Mouse (Mus musculus) cerebellum, adult 8-10 months (tissue): ENCODE data around the gene Gm20388.

Experiments
- DNase-seq: peaks from one replicate; pipeline ENCODE4 v3.0.0; 2022

Gm20388 gene

GRCm38 (mm10) chr8:122585411-122585891 is 2674.8 kb downstream of the Gm20388 start:
- no peak for DNase-seq

GRCm38 (mm10) chr8:122586171-122586570 is 2675.5 kb downstream of the Gm20388 start:
- no peak for DNase-seq

- DNase-seq, result no peak
Measured at GRCm38 (mm10) chr8:122586749-122587148, 2676.1 kb downstream of the Gm20388 start.

DNA sequence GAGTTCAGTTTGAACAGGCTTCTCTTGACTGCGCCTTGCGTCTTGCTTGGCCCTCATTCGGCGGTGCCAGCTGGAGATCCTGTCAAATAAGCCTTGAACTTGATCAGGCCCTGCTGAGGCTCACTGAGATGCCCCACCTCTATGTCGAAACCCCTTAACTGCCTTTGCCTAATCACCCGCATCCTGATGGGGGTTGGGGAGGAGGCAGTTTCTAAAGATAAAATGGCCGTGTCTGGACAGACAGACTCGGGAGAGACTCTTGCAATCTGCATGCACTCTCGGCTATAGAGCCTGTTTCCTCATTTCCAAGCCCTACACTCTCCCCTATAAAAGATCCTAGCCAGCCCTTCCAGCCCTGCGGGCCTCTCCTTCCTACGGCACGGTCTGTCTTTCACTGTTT is 2682.6 kb downstream of the Gm20388 start:
- DNase-seq, result no peak

DNA sequence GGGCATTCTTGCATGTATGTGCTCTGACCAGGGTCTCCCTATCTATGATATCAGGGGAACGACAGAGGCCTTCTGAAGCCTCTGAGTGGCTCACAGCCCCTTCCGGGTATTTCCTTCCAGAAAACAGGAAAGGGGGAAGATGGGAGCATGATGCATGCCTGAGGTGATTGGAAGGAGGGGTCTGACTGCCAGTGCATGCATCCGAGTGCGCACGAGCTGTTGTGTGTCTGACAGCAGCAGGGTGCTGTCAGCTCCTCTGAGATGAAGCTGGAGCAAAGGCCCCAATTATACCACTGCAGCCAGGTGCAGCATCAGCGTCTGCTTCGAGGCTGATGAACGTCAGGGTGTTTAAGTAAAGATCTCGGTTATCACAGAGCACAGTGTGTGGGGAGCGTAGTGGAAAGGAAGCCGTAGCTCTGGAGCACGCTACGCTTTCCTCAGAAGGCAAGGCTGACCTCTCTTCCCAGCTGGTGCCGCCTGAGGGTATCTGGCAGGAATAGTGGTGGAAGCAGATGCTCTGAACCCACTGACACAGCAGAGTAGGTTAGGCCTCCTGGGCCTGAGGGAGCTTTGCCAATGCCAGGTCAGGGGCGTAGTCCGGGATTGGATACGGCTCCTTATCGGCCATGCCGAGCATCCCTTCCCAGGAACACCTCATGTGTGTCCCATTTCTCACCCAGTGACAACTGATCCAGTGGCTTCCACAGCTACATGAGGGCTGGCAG is 2683.3 kb downstream of the Gm20388 start:
- no peak for DNase-seq

GRCm38 (mm10) chr8:122596031-122596430 is 2685.4 kb downstream of the Gm20388 start:
- DNase-seq, result no peak

GRCm38 (mm10) chr8:122600666-122601065 is 2690.0 kb downstream of the Gm20388 start:
- DNase-seq, result no peak

DNA sequence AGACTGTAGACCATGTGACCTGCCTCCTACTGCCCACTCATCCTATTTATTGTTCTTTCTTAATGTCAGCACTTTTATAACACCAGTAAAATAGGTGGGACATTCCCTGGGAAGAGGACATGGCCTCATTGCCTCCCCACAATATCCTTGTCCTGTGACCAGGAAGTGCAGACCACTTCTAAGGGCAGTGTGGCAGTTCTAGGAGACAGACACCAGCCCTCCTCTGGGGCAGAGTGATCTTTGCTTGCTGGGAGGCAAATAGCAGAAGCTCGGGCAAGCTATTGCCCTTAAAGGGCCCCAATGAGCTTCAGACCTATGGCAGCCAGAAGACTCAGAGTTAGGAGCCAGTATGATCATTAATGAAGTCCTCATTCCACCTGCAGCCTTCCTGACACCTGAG is 2694.0 kb downstream of the Gm20388 start:
- DNase-seq, result no peak

- no peak for DNase-seq
Measured at GRCm38 (mm10) chr8:122605367-122605766, 2694.7 kb downstream of the Gm20388 start.

- no peak for DNase-seq
Measured at GRCm38 (mm10) chr8:122606810-122607209, 2696.2 kb downstream of the Gm20388 start.

DNA sequence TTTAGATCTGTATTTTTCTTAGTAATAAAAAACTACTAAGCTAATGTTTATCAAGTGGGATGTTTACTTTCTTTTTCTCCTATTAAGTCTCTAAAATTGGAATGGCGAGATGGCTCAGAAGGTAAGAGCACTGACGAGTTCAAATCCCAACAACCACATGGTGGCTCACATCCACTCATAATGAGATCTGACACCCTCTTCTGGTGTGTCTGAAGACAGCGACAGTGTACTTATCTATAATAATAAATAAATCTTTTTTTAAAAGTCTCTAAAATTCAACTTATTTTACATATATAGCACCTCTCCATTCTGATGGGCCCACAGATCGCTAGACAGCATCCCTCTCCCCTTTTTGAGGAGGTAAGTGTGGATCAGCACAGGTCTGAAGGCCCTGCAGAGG is 2699.6 kb downstream of the Gm20388 start:
- DNase-seq, result no peak

- no peak for DNase-seq
Measured at GRCm38 (mm10) chr8:122610612-122611277, 2700.1 kb downstream of the Gm20388 start.

DNA sequence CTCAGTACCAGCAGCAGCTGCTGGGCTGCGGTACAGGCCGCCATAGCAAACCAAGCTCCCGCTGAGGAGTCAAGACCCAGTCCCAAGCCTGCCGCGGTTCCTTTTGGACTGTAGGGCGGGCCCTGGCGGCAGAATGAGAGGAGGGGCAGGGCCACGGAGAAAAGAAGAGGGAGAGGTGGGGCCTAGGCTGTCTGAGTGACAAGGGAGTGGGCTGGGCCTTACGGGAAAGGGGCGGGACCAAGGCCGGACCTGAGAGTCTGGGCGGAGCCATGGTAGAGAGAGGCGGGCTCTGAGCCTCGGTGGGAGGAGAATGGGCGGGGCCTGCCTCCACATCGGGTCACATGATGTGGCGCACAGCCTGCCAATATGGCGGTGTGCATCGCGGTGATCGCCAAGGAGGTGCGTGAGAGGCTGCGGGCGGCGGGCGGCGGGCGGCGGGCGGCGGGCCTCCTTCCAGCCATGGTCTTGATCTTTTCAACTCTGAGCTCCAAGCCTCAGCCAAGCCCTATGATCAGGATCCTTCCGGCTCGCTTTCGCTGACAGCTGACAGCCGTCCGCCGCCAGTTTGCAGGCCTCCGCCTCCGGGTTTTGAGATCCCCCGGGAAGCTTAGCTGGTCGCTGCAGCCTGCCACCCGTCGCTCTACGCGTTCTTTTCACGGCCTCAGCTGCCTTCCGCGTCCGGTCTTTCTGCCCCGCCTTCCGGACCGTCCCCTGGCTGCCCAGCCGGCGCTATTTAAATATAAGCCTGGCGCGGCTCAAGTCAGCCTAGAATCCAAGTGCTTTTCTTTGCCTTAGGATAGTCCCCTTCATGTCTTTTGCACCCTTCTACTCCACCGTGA is 2700.9 kb downstream of the Gm20388 start, which contains the start of the genes Galns and Trappc2l:
Galns (minus strand) TSS at position 169 of the 839 bp plus-strand sequence.
Trappc2l (plus strand) TSS at position 346 of the 839 bp plus-strand sequence.
- DNase-seq, result peak; percentile 94

- DNase-seq, result no peak
Measured at GRCm38 (mm10) chr8:122616181-122616905, 2705.7 kb downstream of the Gm20388 start.

GRCm38 (mm10) chr8:122617947-122618546 is 2707.4 kb downstream of the Gm20388 start:
- peak; percentile 84 for DNase-seq

GRCm38 (mm10) chr8:122618660-122619378 is 2708.2 kb downstream of the Gm20388 start:
- DNase-seq, result no peak

- DNase-seq, result no peak
Measured at GRCm38 (mm10) chr8:122620446-122620845, 2709.8 kb downstream of the Gm20388 start.

GRCm38 (mm10) chr8:122622727-122623126 is 2712.1 kb downstream of the Gm20388 start, which contains the start of gene Pabpn1l:
TSS of gene Pabpn1l (minus strand) at chr8:122622739.
- no peak for DNase-seq

DNA sequence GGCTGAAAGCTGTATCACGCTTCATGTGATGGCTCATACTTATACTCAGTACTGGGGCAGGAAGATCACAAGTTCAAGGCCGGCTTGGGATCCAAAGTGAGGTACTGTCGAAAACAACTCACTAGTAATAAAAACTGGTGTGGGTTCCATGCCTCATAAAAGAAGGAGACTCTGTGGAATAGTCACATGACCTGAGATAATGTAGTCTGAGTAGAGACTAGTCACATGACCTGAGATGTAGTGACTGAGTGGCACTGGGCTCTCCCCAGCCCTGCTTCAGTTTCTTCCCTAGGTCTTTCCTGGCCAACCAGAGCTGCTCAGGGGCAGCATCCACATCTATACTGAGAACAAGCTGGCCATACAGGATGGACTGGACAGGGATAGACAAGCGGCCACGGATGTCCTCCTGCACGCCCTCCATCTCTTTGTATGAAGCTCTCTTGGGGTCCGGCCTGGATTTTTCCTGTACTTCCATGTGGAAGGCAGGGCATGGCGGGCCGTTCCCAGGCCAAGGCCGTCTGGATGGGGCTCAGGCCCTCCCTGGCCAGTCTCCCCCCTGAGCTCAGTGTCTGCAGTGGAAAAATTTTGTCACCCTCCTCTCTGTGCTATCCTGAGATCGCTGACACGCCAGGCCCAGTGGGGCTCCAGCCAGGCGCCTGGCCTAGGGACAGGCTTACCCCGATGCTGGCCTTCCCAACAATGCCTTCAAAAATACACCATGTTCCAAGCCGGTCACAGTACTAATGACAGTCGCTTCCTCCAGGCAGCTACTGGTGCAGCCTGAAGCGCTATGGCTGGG is 2713.4 kb downstream of the Gm20388 start:
- DNase-seq, result no peak

DNA sequence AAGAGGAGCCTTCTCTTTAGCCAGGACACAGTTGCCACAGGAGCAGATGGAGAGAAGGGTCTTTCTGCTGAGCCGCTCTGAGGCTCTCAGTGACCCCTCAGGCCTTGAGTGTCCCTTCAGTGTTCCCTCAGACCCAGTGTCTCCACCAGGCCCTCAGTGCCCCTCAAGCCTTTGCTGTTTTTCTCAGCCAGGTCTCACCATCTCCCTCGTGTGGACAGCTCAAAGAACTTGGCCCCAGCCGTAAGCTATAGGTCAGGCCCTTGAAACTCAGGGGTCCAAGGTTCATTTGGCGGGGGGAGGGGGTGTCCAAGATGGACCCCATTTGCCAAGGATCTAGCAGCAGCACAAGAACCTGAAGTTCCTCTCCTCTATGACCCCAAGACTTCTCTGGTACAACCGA is 2714.0 kb downstream of the Gm20388 start:
- DNase-seq, result no peak
